Mouse (Mus musculus) intestine, embryonic 14.5 days (tissue): Measurements from ENCODE around the gene Rgs7. TPM values are rescaled to one million over a fixed set of nuclear protein-coding genes. Genes with fewer than 3 reads are reported as not detected.

Experiments used
- ATAC-seq: fragments of 200-750 bp; cut with Nextera tagmentation; replicated peaks from 2 replicates; pipeline ENCODE4 v1.8.0; 2017; ENCODE audit warnings: low read depth, moderate number of reproducible peaks, moderate TSS enrichment, moderate library complexity; ENCODE audit not compliant: low FRiP score, low TSS enrichment
- DNase-seq: peaks from one replicate; pipeline ENCODE4 v3.0.0-alpha.2; 2018; ENCODE audit warnings: low spot score
- H3K27ac ChIP-seq: fragments of 300-500 bp; sonication (generic); 2 replicates; pipeline ENCODE4 v1.5.1; 2014; ENCODE audit warnings: low read depth, mild to moderate bottlenecking, control low read depth
- H3K27me3 ChIP-seq: fragments of 300-500 bp; sonication (generic); replicated peaks from 2 replicates; pipeline ENCODE4 v1.6.1; 2014; ENCODE audit warnings: low read length, control low read depth; ENCODE audit not compliant: control insufficient read depth, insufficient read depth
- H3K36me3 ChIP-seq: fragments of 300-500 bp; sonication (generic); 2 replicates; pipeline ENCODE4 v1.6.1; 2014; ENCODE audit warnings: low read length, control low read depth; ENCODE audit not compliant: control insufficient read depth, insufficient read depth
- H3K4me1 ChIP-seq: fragments of 300-500 bp; sonication (generic); replicated peaks from 2 replicates; pipeline ENCODE4 v1.6.1; 2014; ENCODE audit warnings: low read length, control low read depth, mixed read lengths; ENCODE audit not compliant: control insufficient read depth, insufficient read depth
- H3K4me2 ChIP-seq: fragments of 300-500 bp; sonication (generic); 2 replicates; pipeline ENCODE4 v1.6.1; 2014; ENCODE audit warnings: low read length
- H3K4me3 ChIP-seq: fragments of 300-500 bp; sonication (generic); 2 replicates; pipeline ENCODE4 v1.5.1; 2014; ENCODE audit warnings: low read depth, low read length, control low read depth, mixed read lengths
- H3K9ac ChIP-seq: fragments of 300-500 bp; sonication (generic); 2 replicates; pipeline ENCODE4 v1.6.1; 2014; ENCODE audit warnings: mild to moderate bottlenecking, low read length
- H3K9me3 ChIP-seq: fragments of 300-500 bp; sonication (generic); 2 replicates; pipeline ENCODE4 v1.6.1; 2016; ENCODE audit warnings: low read length, control low read depth; ENCODE audit not compliant: control insufficient read depth
- WGBS: fragments of 180-500 bp; shearing (Covaris S2); extraction: QIAGEN DNeasy Blood & Tissue Kit; methylation state at CpG from one replicate; pipeline ENCODE4 v1.1.7; 2014; 5-methylcytosine and 5-hydroxymethylcytosine counted together
- polyA plus RNA-seq: library from polyadenylated mRNA; unstranded; fragments of >200 nt; fragmentation: Nextera tagmentation; extraction: Ambion mirVana; gene quantifications from 2 replicates; pipeline ENCODE4 v1.2.1, GENCODE M21; 2014

Rgs7 gene
- polyA plus RNA-seq, 1 experiment from 2014 or later, result 2.7 TPM

- no peaks in the 10 kb centered on the region for H3K4me1 ChIP-seq
- no peaks in the 10 kb centered on the region for H3K36me3 ChIP-seq
- H3K4me3 ChIP-seq, result no peak overlapping the region
- no peaks in the 10 kb centered on the region for H3K9me3 ChIP-seq
- no peak overlapping the region for H3K27ac ChIP-seq
- DNase-seq (no peak), ATAC-seq (no peak)
- WGBS, result 68% methylated on average over 9 of the region's 9 CpGs
- no peaks in the 10 kb centered on the region for H3K27me3 ChIP-seq
- H3K4me2 ChIP-seq, result no peak overlapping the region
- no peak overlapping the region for H3K9ac ChIP-seq
Observed at GRCm38 (mm10) chr1:175415728-175416127, 76.6 kb downstream of the Rgs7 start.

- Histone ChIP-seq H3K36me3 (no peaks in the 10 kb centered on the region), H3K27me3 (no peaks in the 10 kb centered on the region), H3K9ac (no peak overlapping the region), H3K9me3 (no peaks in the 10 kb centered on the region), H3K4me3 (no peak overlapping the region), H3K4me1 (no peaks in the 10 kb centered on the region), H3K27ac (no peak overlapping the region), H3K4me2 (no peak overlapping the region)
- 43% methylated on average over 3 of the region's 3 CpGs for WGBS
- no peak for ATAC-seq
- DNase-seq, result no peak
Observed at GRCm38 (mm10) chr1:175410399-175410798, 81.9 kb downstream of the Rgs7 start.

GRCm38 (mm10) chr1:175391894-175392293, 100.4 kb downstream of the Rgs7 start:
- Histone ChIP-seq H3K36me3 (no peaks in the 10 kb centered on the region), H3K4me2 (no peak overlapping the region), H3K27me3 (no peaks in the 10 kb centered on the region), H3K9me3 (no peaks in the 10 kb centered on the region), H3K4me3 (no peak overlapping the region), H3K27ac (no peak overlapping the region), H3K9ac (no peak overlapping the region), H3K4me1 (no peaks in the 10 kb centered on the region)
- WGBS, result 79% methylated on average over 4 of the region's 4 CpGs
- DNase-seq (no peak), ATAC-seq (no peak)

GRCm38 (mm10) chr1:175389250-175389649, 103.0 kb downstream of the Rgs7 start:
- H3K9ac ChIP-seq, result no peak overlapping the region
- WGBS, result 79% methylated on average over 5 of the region's 5 CpGs
- ATAC-seq, result no peak
- no peak overlapping the region for H3K4me2 ChIP-seq
- no peak overlapping the region for H3K4me3 ChIP-seq
- H3K27ac ChIP-seq, result no peak overlapping the region
- H3K4me1 ChIP-seq, result no peaks in the 10 kb centered on the region
- H3K27me3 ChIP-seq, result no peaks in the 10 kb centered on the region
- no peak for DNase-seq
- no peaks in the 10 kb centered on the region for H3K36me3 ChIP-seq
- H3K9me3 ChIP-seq, result no peaks in the 10 kb centered on the region

GRCm38 (mm10) chr1:175385581-175386235, 106.6 kb downstream of the Rgs7 start:
- no peak for DNase-seq
- WGBS, result 35% methylated on average over 3 of the region's 3 CpGs
- no peak overlapping the region for H3K4me2 ChIP-seq
- H3K9ac ChIP-seq, result no peak overlapping the region
- H3K9me3 ChIP-seq, result no peaks in the 10 kb centered on the region
- no peaks in the 10 kb centered on the region for H3K4me1 ChIP-seq
- H3K27me3 ChIP-seq, result no peaks in the 10 kb centered on the region
- no peak for ATAC-seq
- H3K36me3 ChIP-seq, result no peaks in the 10 kb centered on the region
- no peak overlapping the region for H3K4me3 ChIP-seq
- H3K27ac ChIP-seq, result no peak overlapping the region

- no peaks in the 10 kb centered on the region for H3K9me3 ChIP-seq
- H3K36me3 ChIP-seq, result no peaks in the 10 kb centered on the region
- no peak for ATAC-seq
- no peak overlapping the region for H3K27ac ChIP-seq
- no peak overlapping the region for H3K9ac ChIP-seq
- DNase-seq, result no peak
- no peaks in the 10 kb centered on the region for H3K4me1 ChIP-seq
- H3K4me2 ChIP-seq, result no peak overlapping the region
- H3K27me3 ChIP-seq, result no peaks in the 10 kb centered on the region
- H3K4me3 ChIP-seq, result no peak overlapping the region
Observed at GRCm38 (mm10) chr1:175372571-175372970, 119.7 kb downstream of the Rgs7 start.

GRCm38 (mm10) chr1:175368062-175368461, 124.2 kb downstream of the Rgs7 start:
- no peak for DNase-seq
- Histone ChIP-seq H3K27ac (no peak overlapping the region), H3K9ac (no peak overlapping the region), H3K36me3 (no peaks in the 10 kb centered on the region), H3K4me2 (no peak overlapping the region), H3K9me3 (no peaks in the 10 kb centered on the region), H3K27me3 (no peaks in the 10 kb centered on the region), H3K4me3 (no peak overlapping the region), H3K4me1 (no peaks in the 10 kb centered on the region)
- no peak for ATAC-seq
- 81% methylated on average over 2 of the region's 2 CpGs for WGBS

- no peak for ATAC-seq
- Histone ChIP-seq H3K9me3 (no peaks in the 10 kb centered on the region), H3K36me3 (no peaks in the 10 kb centered on the region), H3K27me3 (no peaks in the 10 kb centered on the region), H3K4me1 (no peaks in the 10 kb centered on the region), H3K4me3 (no peak overlapping the region), H3K4me2 (no peak overlapping the region), H3K27ac (no peak overlapping the region), H3K9ac (no peak overlapping the region)
- 85% methylated on average over 3 of the region's 3 CpGs for WGBS
- DNase-seq, result no peak
Observed at GRCm38 (mm10) chr1:175363606-175364005, 128.7 kb downstream of the Rgs7 start.
